18 mouse cellular contexts compared by ENCODE assay signal in the genomic region with DNA sequence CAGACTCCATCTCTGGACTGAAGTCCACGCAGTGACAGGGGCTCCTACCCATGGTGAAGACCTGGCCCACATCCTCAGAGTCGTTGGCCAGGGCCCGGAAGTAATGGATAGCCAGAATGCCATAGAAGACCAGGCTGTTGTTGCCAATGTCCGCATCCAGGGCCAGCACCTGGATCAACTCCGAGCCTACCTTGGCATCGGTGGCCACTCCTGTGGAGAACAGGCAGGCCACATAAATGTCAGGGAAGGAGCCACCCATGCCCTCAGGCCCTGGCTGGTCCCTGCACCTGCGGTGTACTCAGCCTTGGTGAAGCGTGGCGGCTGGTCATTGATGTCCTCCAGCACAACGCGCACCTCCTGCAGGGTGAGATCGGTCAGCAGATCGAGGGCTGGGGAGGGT.
"Had no signal": no experiment of that assay in that cellular context is flagged by ENCODE, and none has a peak within 500 bp of the region (broad histone marks: within the 10 kb centered on the region; RNA-seq: fewer than 3 reads in every experiment).

No protein-coding gene starts in this region.

- H3K4me3 ChIP-seq: kidney, embryonic 15.5 days; limb, embryonic 10.5 days; limb, embryonic 13.5 days; liver, embryonic 12.5 days; liver, embryonic 15.5 days; lung, embryonic 15.5 days; megakaryocyte, embryonic 14.5 days; midbrain, embryonic 10.5 days had no signal

- DNase-seq: kidney, postnatal 10 days; kidney, postnatal 4 days; liver; lung, adult 18-20 months; lung, postnatal 10 days; lung, postnatal 36 days; midbrain, embryonic 14.5 days; right cerebral cortex, postnatal 4 days; thymus, postnatal 25 days had no signal

- H3K27ac ChIP-seq: kidney, embryonic 15.5 days; limb, embryonic 10.5 days; limb, embryonic 13.5 days; liver, embryonic 12.5 days; liver, embryonic 15.5 days; lung, embryonic 15.5 days; midbrain, embryonic 10.5 days; stomach, postnatal 0 days had no signal
